Mouse (Mus musculus): ENCODE results near the gene Cep57l1.

The Cep57l1 gene

GRCm38 (mm10) chr10:41675243-41675642, 134.4 kb downstream of the Cep57l1 start:
- DNase-seq = no peak

- DNase-seq = no peak
Observed at GRCm38 (mm10) chr10:41674362-41674761, 135.3 kb downstream of the Cep57l1 start.

- DNase-seq = no peak
Observed at GRCm38 (mm10) chr10:41670196-41670595, 139.5 kb downstream of the Cep57l1 start.
